Mouse (Mus musculus): ENCODE measurements around the gene Smim8. TPM values are rescaled to one million over a fixed set of nuclear protein-coding genes. Genes with fewer than 3 reads are reported as not detected.
A peak's percentile ranks its signal among the peaks of the same experiment; 100 is the strongest.
"Not testable (repeated sequence)": the region's sequence is repeated elsewhere in the genome, so short reads cannot be mapped to it uniquely, and the experiment has no call there.

The Smim8 gene
- polyA plus RNA-seq, 1 experiment from 2014 or later = 50.9 TPM

DNA sequence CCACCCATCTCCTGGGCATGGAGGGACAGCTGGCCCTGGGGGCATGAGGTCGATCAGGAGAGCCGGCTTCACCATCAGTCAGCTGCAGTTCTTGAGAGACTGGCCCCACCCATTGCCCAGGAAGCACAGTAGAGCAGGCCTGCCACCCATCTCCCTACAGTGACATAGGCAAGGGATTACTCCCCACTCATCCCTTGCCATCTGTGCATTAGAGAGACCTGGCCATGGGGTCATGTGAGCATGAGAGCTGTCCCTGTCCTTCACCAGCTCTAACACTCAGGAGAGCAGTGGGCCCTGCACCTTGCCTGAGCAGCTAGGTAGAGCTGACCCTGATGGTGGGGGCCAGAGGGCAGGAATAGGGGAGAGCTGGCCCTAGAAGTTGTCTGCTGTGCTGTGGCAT lies 7.4 kb upstream of the Smim8 start:
- WGBS = 83% methylated on average over 2 of the region's 2 CpGs
- no peak overlapping the region for H3K4me3 ChIP-seq (replicated peaks; ENCODE audit: low read depth, low read length)
- H3K9ac ChIP-seq (replicated peaks; ENCODE audit: low read length) = no peak overlapping the region
- no peaks in the 10 kb centered on the region for H3K4me1 ChIP-seq (ENCODE audit: control insufficient read depth, insufficient read depth, low read length)
- no peaks in the 10 kb centered on the region for H3K27me3 ChIP-seq (ENCODE audit: control insufficient read depth, insufficient read depth, low read length)
- no peaks in the 10 kb centered on the region for H3K9me3 ChIP-seq (ENCODE audit: control insufficient read depth, low read length)
- H3K27ac ChIP-seq (replicated peaks; ENCODE audit: low read depth, low read length) = no peak overlapping the region
- DNase-seq = no peak
- no peaks in the 10 kb centered on the region for H3K36me3 ChIP-seq (ENCODE audit: control insufficient read depth, insufficient read depth, low read length)
- no peak overlapping the region for H3K4me2 ChIP-seq (ENCODE audit: low read length)
- ATAC-seq (ENCODE audit: low FRiP score, low TSS enrichment) = no peak

DNA sequence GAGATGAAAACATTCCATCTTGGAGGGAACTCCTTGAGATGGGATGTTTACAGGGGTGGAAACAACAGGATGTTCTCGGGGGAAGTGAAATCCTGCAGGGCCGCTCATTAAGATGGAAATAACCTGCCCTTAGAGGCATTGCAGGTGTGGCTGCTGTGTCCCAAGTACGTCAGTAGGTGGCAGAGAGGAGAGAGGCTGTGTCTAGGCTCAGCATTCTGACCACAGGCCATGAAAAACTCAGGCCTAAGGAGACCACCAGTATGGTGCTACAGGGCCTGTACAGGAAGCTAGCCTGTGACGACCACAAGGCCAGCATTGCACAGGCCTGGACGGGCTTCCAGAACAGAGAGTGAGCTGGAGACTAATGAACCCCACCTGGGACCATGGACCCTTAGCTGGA lies 6.6 kb upstream of the Smim8 start:
- Histone ChIP-seq H3K36me3 (ENCODE audit: control insufficient read depth, insufficient read depth, low read length) (no peaks in the 10 kb centered on the region), H3K27ac (replicated peaks; ENCODE audit: low read depth, low read length) (no peak overlapping the region), H3K9ac (replicated peaks; ENCODE audit: low read length) (no peak overlapping the region), H3K9me3 (ENCODE audit: control insufficient read depth, low read length) (no peaks in the 10 kb centered on the region), H3K4me2 (ENCODE audit: low read length) (no peak overlapping the region), H3K27me3 (ENCODE audit: control insufficient read depth, insufficient read depth, low read length) (no peaks in the 10 kb centered on the region), H3K4me1 (ENCODE audit: control insufficient read depth, insufficient read depth, low read length) (no peaks in the 10 kb centered on the region), H3K4me3 (replicated peaks; ENCODE audit: low read depth, low read length) (no peak overlapping the region)
- ATAC-seq (ENCODE audit: low FRiP score, low TSS enrichment) = no peak
- 64% methylated on average over 5 of the region's 5 CpGs for WGBS
- no peak for DNase-seq

DNA sequence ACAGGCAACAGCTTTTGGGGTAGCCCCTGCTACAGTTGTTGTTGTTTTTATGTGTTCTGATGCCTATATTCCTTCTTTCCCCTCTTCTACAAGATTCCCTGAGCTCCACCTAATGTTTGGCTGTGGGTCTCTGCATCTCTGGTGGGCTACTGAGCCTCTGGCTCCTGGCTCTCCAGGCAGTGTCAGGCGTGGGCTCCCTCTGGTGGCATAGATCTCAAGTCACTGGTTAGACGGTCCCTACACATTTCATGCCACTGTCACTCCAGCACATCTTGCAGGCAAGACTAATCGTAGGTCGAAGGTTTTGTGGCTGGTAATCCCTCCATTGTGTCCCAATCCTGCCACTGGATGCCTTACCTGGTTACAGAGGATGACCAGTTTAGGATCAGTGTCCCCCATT lies 4.5 kb upstream of the Smim8 start:
- Histone ChIP-seq H3K4me3 (replicated peaks; ENCODE audit: low read depth, low read length) (no peak overlapping the region), H3K27me3 (ENCODE audit: control insufficient read depth, insufficient read depth, low read length) (no peaks in the 10 kb centered on the region), H3K4me1 (ENCODE audit: control insufficient read depth, insufficient read depth, low read length) (no peaks in the 10 kb centered on the region), H3K36me3 (ENCODE audit: control insufficient read depth, insufficient read depth, low read length) (no peaks in the 10 kb centered on the region), H3K4me2 (ENCODE audit: low read length) (no peak overlapping the region), H3K9ac (replicated peaks; ENCODE audit: low read length) (no peak overlapping the region), H3K27ac (replicated peaks; ENCODE audit: low read depth, low read length) (no peak overlapping the region), H3K9me3 (ENCODE audit: control insufficient read depth, low read length) (no peaks in the 10 kb centered on the region)
- ATAC-seq (ENCODE audit: low FRiP score, low TSS enrichment) (no peak), DNase-seq (peak; percentile 63)
- 21% methylated on average over 4 of the region's 4 CpGs for WGBS

DNA sequence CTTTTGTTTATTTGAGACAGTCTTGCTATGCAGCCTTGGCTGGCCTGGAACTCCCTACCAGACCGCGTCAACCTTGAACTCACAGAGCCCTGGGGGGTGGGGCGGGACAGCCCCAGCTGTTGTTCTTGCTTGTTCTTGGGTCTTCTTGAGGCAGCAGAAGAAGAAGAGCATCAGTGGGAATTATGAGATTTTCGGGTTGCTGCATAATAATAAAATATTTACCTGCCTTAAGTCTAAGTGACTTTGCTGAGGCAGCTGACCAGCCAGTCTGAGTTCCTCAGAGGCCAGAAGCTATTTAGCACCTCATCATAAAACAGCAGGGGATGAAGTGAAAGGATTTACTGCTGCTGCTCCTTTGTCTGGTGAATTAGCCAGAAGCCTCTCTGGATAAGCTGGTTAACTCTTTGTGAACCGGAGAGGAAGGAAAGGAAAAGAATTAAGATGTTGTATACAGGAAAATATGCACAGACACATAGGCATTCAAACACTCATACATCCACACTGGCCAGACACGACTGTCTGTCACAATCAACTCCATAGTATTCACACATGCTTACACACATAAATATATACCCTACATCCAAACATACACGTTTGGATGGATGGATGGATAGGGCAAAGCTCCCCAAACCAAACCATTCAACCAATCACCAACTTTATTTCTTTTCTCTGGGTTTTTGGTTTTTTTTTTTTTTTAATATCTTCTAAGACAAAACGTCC lies 6.4 kb downstream of the Smim8 start:
- H3K9me3 ChIP-seq (ENCODE audit: control insufficient read depth, low read length) = no peaks in the 10 kb centered on the region
- no peak overlapping the region for H3K4me3 ChIP-seq (replicated peaks; ENCODE audit: low read depth, low read length)
- ATAC-seq (ENCODE audit: low FRiP score, low TSS enrichment) = peak; percentile 34; the same call in 1 of the 2 replicates
- WGBS = 5% methylated on average over 8 of the region's 8 CpGs
- no peaks in the 10 kb centered on the region for H3K27me3 ChIP-seq (ENCODE audit: control insufficient read depth, insufficient read depth, low read length)
- H3K9ac ChIP-seq (replicated peaks; ENCODE audit: low read length) = no peak overlapping the region
- DNase-seq = peak; percentile 67
- H3K4me1 ChIP-seq (ENCODE audit: control insufficient read depth, insufficient read depth, low read length) = 0 out of 2 replicates have a peak, but pooled peaks cover 2% of the 10 kb centered on the region
- H3K4me2 ChIP-seq (ENCODE audit: low read length) = 0 out of 2 replicates have a peak overlapping the region, but pooled peaks have one; percentile 15
- 0 out of 2 replicates have a peak overlapping the region, but pooled peaks have one; percentile 32 for H3K27ac ChIP-seq (replicated peaks; ENCODE audit: low read depth, low read length)
- peaks cover 14% of the 10 kb centered on the region for H3K36me3 ChIP-seq (ENCODE audit: control insufficient read depth, insufficient read depth, low read length)

DNA sequence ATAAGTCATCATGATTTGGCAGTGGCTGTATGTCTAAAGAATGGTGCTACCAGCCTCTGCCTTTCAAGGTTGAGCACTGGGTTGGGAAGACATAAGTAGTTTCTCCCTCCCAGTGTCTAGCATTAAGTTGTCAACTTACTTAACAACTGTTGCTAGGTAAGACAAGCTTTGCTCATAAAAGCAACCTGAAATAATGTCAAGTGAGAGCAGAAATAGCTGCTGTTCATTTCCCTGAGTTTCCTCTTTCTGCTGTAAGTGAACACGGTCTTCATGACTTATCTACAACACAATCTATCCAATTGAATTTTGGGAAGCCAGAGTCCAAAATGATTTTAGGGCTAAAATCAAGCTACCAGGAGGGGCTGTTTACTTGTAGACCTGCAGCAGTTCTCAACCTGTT lies 22.1 kb downstream of the Smim8 start, which contains the start of gene Gm136:
TSS of gene Gm136 (minus strand) at position 101 of the 400 bp plus-strand sequence.
- H3K9me3 ChIP-seq (ENCODE audit: control insufficient read depth, low read length) = no peaks in the 10 kb centered on the region
- no peak within 1 kb of the TSS for H3K4me3 ChIP-seq (replicated peaks; ENCODE audit: low read depth, low read length)
- WGBS = 95% methylated on average over 1 of the region's 1 CpGs
- DNase-seq (no peak), ATAC-seq (ENCODE audit: low FRiP score, low TSS enrichment) (no peak)
- H3K27me3 ChIP-seq (ENCODE audit: control insufficient read depth, insufficient read depth, low read length) = no peaks in the 10 kb centered on the region
- H3K9ac ChIP-seq (replicated peaks; ENCODE audit: low read length) = no peak within 1 kb of the TSS
- H3K27ac ChIP-seq (replicated peaks; ENCODE audit: low read depth, low read length) = no peak within 1 kb of the TSS
- H3K4me2 ChIP-seq (ENCODE audit: low read length) = no peak within 1 kb of the TSS
- H3K36me3 ChIP-seq (ENCODE audit: control insufficient read depth, insufficient read depth, low read length) = no peaks in the 10 kb centered on the region
- H3K4me1 ChIP-seq (ENCODE audit: control insufficient read depth, insufficient read depth, low read length) = no peaks in the 10 kb centered on the region

DNA sequence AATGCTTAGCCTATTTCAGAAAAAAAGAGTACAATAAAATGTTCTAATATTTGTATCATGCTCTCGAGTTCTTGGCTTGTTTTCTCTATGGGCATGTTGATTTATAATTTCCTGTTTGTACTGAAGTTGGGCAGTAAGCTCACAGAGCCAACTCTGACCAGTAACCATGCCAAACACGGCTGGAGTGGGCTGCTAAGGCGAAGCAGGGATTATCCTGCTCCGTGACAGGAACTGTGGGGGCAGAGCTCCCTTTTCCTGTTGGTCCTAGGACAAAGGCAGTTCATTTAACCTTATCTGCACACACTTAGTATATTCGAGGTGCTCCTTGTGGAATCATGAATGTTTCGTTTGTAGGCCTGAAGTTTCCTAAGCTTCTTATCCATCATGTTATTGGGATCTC lies 29.0 kb downstream of the Smim8 start:
- H3K27me3 ChIP-seq (ENCODE audit: control insufficient read depth, insufficient read depth, low read length) = no peaks in the 10 kb centered on the region
- H3K4me1 ChIP-seq (ENCODE audit: control insufficient read depth, insufficient read depth, low read length) = no peaks in the 10 kb centered on the region
- no peaks in the 10 kb centered on the region for H3K9me3 ChIP-seq (ENCODE audit: control insufficient read depth, low read length)
- no peak overlapping the region for H3K4me2 ChIP-seq (ENCODE audit: low read length)
- no peak overlapping the region for H3K9ac ChIP-seq (replicated peaks; ENCODE audit: low read length)
- DNase-seq (no peak), ATAC-seq (ENCODE audit: low FRiP score, low TSS enrichment) (no peak)
- 58% methylated on average over 6 of the region's 6 CpGs for WGBS
- no peak overlapping the region for H3K27ac ChIP-seq (replicated peaks; ENCODE audit: low read depth, low read length)
- no peak overlapping the region for H3K4me3 ChIP-seq (replicated peaks; ENCODE audit: low read depth, low read length)
- H3K36me3 ChIP-seq (ENCODE audit: control insufficient read depth, insufficient read depth, low read length) = no peaks in the 10 kb centered on the region

DNA sequence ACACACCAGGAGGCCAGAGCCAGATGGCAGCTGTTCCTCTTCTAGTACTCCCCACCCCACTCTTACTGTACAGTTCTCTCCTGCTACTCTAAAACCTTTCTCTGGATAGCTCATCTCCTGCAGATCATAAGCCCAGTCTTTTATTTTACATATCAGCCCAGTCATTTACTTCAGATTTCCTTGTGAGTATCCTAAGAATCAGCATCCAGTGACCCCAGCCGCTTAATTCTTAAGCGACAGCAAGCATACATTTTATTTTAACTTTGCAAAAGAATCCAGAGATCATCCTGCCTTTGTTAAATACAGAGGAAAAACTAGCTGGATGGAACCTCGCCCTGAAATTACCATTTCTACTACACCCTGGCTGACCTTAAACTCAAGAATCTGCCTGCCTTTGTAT lies 43.8 kb downstream of the Smim8 start:
- Histone ChIP-seq H3K4me3 (replicated peaks; ENCODE audit: low read depth, low read length) (no peak overlapping the region), H3K9ac (replicated peaks; ENCODE audit: low read length) (no peak overlapping the region), H3K4me2 (ENCODE audit: low read length) (no peak overlapping the region), H3K9me3 (ENCODE audit: control insufficient read depth, low read length) (no peaks in the 10 kb centered on the region), H3K36me3 (ENCODE audit: control insufficient read depth, insufficient read depth, low read length) (no peaks in the 10 kb centered on the region), H3K4me1 (ENCODE audit: control insufficient read depth, insufficient read depth, low read length) (peaks cover 8% of the 10 kb centered on the region; the same call in 1 of the 2 replicates), H3K27ac (replicated peaks; ENCODE audit: low read depth, low read length) (no peak overlapping the region), H3K27me3 (ENCODE audit: control insufficient read depth, insufficient read depth, low read length) (no peaks in the 10 kb centered on the region)
- DNase-seq (no peak), ATAC-seq (ENCODE audit: low FRiP score, low TSS enrichment) (no peak)
- 76% methylated on average over 3 of the region's 3 CpGs for WGBS

DNA sequence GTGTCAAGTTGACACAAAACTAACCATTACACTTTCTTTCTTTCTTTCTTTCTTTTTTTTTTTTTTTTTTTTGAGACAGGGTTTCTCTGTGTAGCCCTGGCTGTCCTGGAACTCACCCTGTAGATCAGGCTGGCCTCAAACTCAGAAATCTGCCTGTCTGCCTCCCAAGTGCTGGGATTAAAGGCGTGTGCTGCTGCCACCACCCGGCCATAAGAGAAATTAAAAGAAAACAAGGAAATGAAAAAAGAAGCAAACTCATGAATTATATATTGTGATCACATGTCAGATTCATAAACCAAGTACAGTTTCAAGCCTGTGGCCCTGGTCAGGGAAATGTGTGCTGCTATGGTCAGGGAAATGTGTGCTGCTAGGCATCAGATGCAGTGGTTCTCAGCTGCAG lies 44.8 kb downstream of the Smim8 start:
- H3K27me3 ChIP-seq (ENCODE audit: control insufficient read depth, insufficient read depth, low read length); ATAC-seq (ENCODE audit: low FRiP score, low TSS enrichment); H3K27ac ChIP-seq (replicated peaks; ENCODE audit: low read depth, low read length); H3K9ac ChIP-seq (replicated peaks; ENCODE audit: low read length); H3K4me3 ChIP-seq (replicated peaks; ENCODE audit: low read depth, low read length); H3K36me3 ChIP-seq (ENCODE audit: control insufficient read depth, insufficient read depth, low read length); H3K9me3 ChIP-seq (ENCODE audit: control insufficient read depth, low read length); DNase-seq; H3K4me1 ChIP-seq (ENCODE audit: control insufficient read depth, insufficient read depth, low read length); H3K4me2 ChIP-seq (ENCODE audit: low read length): not testable (repeated sequence)
- WGBS = 39% methylated on average over 2 of the region's 2 CpGs

DNA sequence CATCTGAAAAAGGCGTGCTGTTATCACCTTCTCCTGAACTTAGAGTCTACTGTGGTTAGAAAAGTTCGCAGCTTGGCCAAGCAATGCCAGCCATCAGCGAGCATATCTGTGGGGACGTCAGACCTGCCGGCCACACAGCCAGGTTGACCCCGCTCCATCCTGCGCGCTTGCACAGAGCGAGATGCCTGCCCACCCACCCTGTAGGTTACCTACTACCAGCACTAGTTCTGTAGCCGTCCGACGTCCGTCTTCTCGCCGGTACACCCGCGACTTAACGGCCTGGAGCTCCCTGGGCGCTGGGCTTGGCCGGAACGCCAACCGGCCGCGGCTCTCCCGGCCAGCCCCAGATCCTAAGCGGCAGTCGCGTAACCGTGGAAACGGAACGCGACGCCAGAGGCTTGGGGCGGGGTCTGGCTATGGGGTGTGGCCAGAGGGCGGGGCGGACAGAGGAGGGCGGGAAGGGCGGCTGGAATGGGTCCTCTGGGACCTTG lies 48.3 kb downstream of the Smim8 start, which contains the start of gene Cfap206:
TSS of gene Cfap206 (minus strand) at position 356 of the 491 bp plus-strand sequence.
- ATAC-seq (ENCODE audit: low FRiP score, low TSS enrichment) = peak; percentile 87
- Histone ChIP-seq H3K4me2 (ENCODE audit: low read length) (peak within 1 kb of the TSS; percentile 87), H3K27me3 (ENCODE audit: control insufficient read depth, insufficient read depth, low read length) (no peaks in the 10 kb centered on the region), H3K9ac (replicated peaks; ENCODE audit: low read length) (peak within 1 kb of the TSS; percentile 55; the same call in 1 of the 2 replicates), H3K4me1 (ENCODE audit: control insufficient read depth, insufficient read depth, low read length) (peaks cover 8% of the 10 kb centered on the region; the same call in 1 of the 2 replicates), H3K9me3 (ENCODE audit: control insufficient read depth, low read length) (no peaks in the 10 kb centered on the region), H3K36me3 (ENCODE audit: control insufficient read depth, insufficient read depth, low read length) (no peaks in the 10 kb centered on the region), H3K27ac (replicated peaks; ENCODE audit: low read depth, low read length) (no peak within 1 kb of the TSS), H3K4me3 (replicated peaks; ENCODE audit: low read depth, low read length) (peak within 1 kb of the TSS; percentile 47)
- WGBS = under 1% methylated on average over 38 of the region's 38 CpGs
- peak; percentile 84 for DNase-seq

Data from midbrain, embryonic 14.5 days (tissue).